Mouse (Mus musculus) embryonic facial prominence, embryonic 13.5 days (tissue): Measurements from ENCODE around the gene Slc29a1. TPM values are rescaled to one million over a fixed set of nuclear protein-coding genes. Genes with fewer than 3 reads are reported as not detected.

Experiments
- ATAC-seq: fragments of 200-750 bp; cut with Nextera tagmentation; 2 replicates; pipeline ENCODE4 v1.8.0; 2017; ENCODE audit warnings: low read depth; ENCODE audit not compliant: insufficient number of reproducible peaks, insufficient read depth, low FRiP score, low TSS enrichment
- H3K27ac ChIP-seq: fragments of 300-500 bp; sonication (generic); 2 replicates; pipeline ENCODE4 v1.5.1; 2015; ENCODE audit warnings: moderate library complexity, mild to moderate bottlenecking, inconsistent platforms
- H3K27me3 ChIP-seq: fragments of 300-500 bp; sonication (generic); 2 replicates; pipeline ENCODE4 v1.6.1; 2015; ENCODE audit warnings: mild to moderate bottlenecking, inconsistent platforms
- H3K36me3 ChIP-seq: fragments of 300-500 bp; sonication (generic); 2 replicates; pipeline ENCODE4 v1.6.1; 2015; ENCODE audit warnings: mild to moderate bottlenecking, inconsistent platforms
- H3K4me1 ChIP-seq: fragments of 300-500 bp; sonication (generic); 2 replicates; pipeline ENCODE4 v1.6.1; 2015; ENCODE audit warnings: inconsistent platforms
- H3K4me2 ChIP-seq: fragments of 300-500 bp; sonication (generic); 2 replicates; pipeline ENCODE4 v1.6.1; 2015; ENCODE audit warnings: moderate library complexity, mild to moderate bottlenecking, inconsistent platforms
- H3K4me3 ChIP-seq: fragments of 300-500 bp; sonication (generic); 2 replicates; pipeline ENCODE4 v1.5.1; 2015; ENCODE audit warnings: mild to moderate bottlenecking, inconsistent platforms
- H3K9ac ChIP-seq: fragments of 300-500 bp; sonication (generic); 2 replicates; pipeline ENCODE4 v1.6.1; 2015; ENCODE audit warnings: mild to moderate bottlenecking, inconsistent platforms
- H3K9me3 ChIP-seq: fragments of 300-500 bp; sonication (generic); 2 replicates; pipeline ENCODE4 v1.6.1; 2016; ENCODE audit warnings: inconsistent platforms
- WGBS: fragments of 180-500 bp; shearing (Covaris S2); methylation state at CpG from one replicate; pipeline ENCODE4 v1.1.7; 2015; ENCODE audit warnings: mixed read lengths; 5-methylcytosine and 5-hydroxymethylcytosine counted together
- polyA plus RNA-seq: library from polyadenylated mRNA; unstranded; fragments of >200 nt; fragmentation: Nextera tagmentation; extraction: Ambion mirVana; gene quantifications from 2 replicates; pipeline ENCODE4 v1.2.1, GENCODE M21; 2015

The Slc29a1 gene
- polyA plus RNA-seq, 1 experiment from 2014 or later, result 69.8 TPM

DNA sequence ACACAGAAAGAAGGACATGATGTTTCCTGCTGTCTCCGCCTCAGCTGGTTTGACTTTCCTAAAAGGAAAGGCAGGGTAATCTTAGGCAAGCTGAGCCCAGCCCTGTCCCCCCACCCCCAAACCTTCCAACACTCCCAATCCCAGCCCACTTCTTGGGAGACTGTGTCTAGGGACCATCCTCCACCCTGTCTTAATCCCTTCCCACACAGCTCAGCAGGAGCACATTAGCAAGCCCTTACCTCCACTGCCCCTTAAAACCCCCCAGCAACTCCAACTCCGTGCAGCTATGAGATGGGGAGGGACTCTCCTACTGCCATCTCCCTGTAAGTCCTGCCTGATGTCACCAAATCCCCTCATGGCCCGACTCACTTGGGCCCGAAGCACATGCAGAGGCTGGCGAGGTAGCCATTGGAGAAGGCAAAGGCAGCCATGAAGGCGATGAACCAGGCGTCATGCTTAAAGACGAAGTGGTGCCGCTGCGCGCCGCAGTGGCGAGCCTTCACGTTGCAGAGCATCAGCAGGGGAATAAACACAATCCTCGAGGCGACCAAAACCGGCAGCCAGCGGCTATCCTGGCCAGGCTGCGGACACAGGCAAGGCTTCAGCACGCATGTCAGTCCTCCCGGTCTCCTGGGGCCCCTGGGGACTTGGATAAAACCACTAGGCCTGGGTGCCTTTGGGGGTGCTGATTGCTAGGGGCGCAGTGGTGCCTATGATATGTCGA, 13.5 kb downstream of the Slc29a1 start:
- Histone ChIP-seq H3K27ac (peak overlapping the region; percentile 82), H3K4me2 (no peak overlapping the region), H3K36me3 (peaks cover 34% of the 10 kb centered on the region), H3K9me3 (peaks cover 4% of the 10 kb centered on the region; the same call in 1 of the 2 replicates), H3K4me1 (peaks cover 30% of the 10 kb centered on the region), H3K27me3 (no peaks in the 10 kb centered on the region), H3K4me3 (no peak overlapping the region), H3K9ac (peak overlapping the region; percentile 61)
- 65% methylated on average over 23 of the region's 23 CpGs for WGBS
- no peak for ATAC-seq

DNA sequence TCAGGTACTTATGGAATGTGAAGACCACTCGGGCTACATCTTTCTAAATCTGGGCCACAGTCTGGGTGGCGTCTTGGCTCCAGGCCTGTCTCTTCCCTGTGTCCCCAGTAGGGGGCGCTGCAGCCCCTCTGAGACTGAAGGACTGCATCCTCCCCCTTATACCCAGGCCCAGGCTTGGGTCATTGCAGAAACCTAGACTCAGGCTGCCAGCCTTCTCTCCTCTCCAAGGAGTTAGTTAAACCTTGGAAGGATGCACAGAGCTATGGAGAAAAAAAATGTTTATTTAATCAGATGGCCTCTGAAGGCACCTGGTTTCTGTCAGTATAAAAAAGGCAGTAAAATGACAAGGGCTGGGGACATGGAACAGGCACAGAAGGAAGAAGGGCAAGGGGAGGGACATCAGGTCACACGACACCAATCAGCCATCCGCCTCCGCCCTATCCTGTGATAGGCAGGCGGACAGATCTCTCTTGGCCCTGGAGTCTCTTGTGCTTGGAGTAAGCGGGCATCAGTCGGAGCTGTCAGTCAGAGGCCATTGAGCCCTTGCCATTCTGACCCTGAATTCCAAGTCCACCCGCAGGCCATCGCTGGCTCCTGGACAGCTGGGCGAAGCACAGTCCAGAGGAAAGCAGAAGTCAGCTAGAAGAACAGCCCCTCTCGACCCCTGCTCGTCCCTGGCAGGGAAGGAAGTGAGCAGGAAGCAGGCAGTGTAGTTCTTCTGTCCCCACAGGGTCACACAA, 14.3 kb downstream of the Slc29a1 start:
- peak; percentile 22; the same call in 1 of the 2 replicates for ATAC-seq
- peaks cover 32% of the 10 kb centered on the region for H3K4me1 ChIP-seq
- H3K9me3 ChIP-seq, result peaks cover 4% of the 10 kb centered on the region; the same call in 1 of the 2 replicates
- H3K9ac ChIP-seq, result peak overlapping the region; percentile 61
- 0 out of 2 replicates have a peak overlapping the region, but pooled peaks have one; percentile 5 for H3K4me2 ChIP-seq
- peaks cover 32% of the 10 kb centered on the region for H3K36me3 ChIP-seq
- H3K27me3 ChIP-seq, result no peaks in the 10 kb centered on the region
- H3K4me3 ChIP-seq, result no peak overlapping the region
- H3K27ac ChIP-seq, result peak overlapping the region; percentile 82
- 20% methylated on average over 14 of the region's 14 CpGs for WGBS

DNA sequence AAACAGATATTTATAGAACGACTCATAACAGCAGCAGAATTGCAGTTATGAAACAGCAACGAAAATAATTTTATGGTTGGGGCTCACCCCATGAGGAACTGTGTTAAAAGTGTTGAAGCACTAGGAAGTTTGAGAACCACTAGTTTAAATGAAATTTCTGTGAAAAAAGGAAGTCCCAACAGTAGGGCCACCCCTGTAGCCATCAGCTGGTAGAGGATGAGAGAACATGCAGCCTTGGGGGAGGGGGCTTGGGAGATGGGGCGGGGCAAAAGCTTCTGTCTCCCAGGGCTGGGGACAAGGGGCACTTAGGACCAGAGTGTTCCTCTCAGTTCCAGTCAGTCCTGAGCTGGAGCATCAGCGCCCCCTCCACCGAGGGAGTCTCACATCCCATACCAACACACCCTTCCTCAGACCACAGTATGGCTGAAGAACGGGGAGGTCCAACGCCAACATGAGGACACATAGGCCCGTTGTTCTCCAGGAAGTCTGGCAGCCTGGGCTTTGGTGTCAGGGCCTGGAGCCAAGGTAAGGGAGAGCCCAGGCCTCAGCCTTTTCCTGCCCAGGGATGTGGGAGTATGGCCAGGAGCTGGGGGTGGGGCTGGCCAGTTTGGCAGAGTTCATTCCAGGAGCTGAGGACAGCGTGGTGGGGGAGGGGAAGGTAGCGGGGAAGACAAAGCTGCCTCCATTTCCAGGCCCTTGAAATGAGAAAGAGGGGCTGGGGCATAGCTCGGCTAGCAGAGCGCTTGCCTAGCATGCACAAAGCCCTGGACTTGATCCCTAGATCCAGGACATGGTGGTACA, 15.1 kb downstream of the Slc29a1 start:
- Histone ChIP-seq H3K4me1 (peaks cover 32% of the 10 kb centered on the region), H3K9me3 (peaks cover 4% of the 10 kb centered on the region; the same call in 1 of the 2 replicates), H3K27me3 (no peaks in the 10 kb centered on the region), H3K9ac (peak overlapping the region; percentile 61), H3K36me3 (peaks cover 25% of the 10 kb centered on the region), H3K27ac (peak overlapping the region; percentile 82), H3K4me2 (peak overlapping the region; percentile 5; the same call in 1 of the 2 replicates), H3K4me3 (no peak overlapping the region)
- ATAC-seq, result peak; percentile 53
- WGBS, result 30% methylated on average over 12 of the region's 12 CpGs

DNA sequence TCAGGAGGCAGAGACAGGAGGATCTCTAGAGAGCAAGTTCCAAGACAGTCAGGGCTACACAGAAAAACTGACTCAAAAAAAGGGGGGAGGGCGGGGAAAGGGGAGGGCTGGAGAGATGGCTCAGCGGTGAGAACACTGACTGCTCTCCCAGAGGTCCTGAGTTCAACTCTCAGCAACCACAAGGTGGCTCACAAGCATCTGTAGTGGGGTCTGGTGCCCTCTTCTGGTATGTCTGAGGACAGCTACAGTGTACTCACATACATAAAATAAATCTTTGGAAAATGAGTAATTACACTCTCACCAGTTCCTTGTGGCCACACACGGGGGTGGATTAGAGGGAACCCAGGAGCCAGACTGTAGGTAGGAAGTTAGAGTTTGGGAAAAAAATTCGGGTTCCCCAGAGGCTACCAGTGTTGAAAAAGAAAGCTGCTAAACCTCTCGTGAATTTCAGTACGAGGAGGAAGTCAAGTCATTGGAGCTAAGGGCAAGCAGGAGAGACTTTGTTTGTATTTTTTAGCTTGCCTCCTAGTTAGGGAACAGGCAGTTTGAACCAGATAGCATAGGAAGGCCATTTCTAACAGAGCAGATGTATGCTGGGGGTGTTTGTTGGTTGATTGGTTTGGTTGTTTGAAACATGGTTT, 16.6 kb downstream of the Slc29a1 start:
- no peak overlapping the region for H3K4me2 ChIP-seq

DNA sequence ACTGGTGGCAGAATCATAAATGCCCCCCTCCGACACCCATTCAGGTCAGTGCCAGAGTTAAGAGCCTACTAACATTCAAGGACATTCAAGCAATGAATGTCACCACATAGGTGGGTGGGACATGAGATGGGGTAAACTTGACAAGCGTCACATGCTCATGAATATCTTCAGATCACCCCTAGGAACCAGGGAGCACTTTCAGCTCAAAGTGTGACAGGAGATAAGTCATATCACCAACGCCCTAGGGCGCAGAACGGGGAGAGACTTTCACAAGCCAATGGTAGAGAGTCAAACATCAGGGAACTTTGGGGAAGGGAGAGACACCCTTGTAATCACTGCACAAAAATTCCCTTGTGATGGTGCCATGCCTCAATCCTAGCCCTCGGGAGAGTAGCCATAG, 17.2 kb downstream of the Slc29a1 start:
- Histone ChIP-seq H3K36me3 (peaks cover 10% of the 10 kb centered on the region), H3K27ac (no peak overlapping the region), H3K9ac (no peak overlapping the region), H3K4me1 (peaks cover 32% of the 10 kb centered on the region), H3K9me3 (peaks cover 4% of the 10 kb centered on the region; the same call in 1 of the 2 replicates), H3K4me3 (no peak overlapping the region), H3K4me2 (no peak overlapping the region), H3K27me3 (no peaks in the 10 kb centered on the region)
- no peak for ATAC-seq
- WGBS, result 89% methylated on average over 6 of the region's 6 CpGs

More for the DNA sequence above, 16.6 kb downstream of the Slc29a1 start:
- no peak overlapping the region for H3K9ac ChIP-seq
- H3K27me3 ChIP-seq, result no peaks in the 10 kb centered on the region
- H3K36me3 ChIP-seq, result peaks cover 15% of the 10 kb centered on the region
- H3K4me1 ChIP-seq, result peaks cover 32% of the 10 kb centered on the region
- H3K4me3 ChIP-seq, result no peak overlapping the region
- ATAC-seq, result no peak
- 68% methylated on average over 6 of the region's 6 CpGs for WGBS
- peaks cover 4% of the 10 kb centered on the region; the same call in 1 of the 2 replicates for H3K9me3 ChIP-seq
- H3K27ac ChIP-seq, result no peak overlapping the region

DNA sequence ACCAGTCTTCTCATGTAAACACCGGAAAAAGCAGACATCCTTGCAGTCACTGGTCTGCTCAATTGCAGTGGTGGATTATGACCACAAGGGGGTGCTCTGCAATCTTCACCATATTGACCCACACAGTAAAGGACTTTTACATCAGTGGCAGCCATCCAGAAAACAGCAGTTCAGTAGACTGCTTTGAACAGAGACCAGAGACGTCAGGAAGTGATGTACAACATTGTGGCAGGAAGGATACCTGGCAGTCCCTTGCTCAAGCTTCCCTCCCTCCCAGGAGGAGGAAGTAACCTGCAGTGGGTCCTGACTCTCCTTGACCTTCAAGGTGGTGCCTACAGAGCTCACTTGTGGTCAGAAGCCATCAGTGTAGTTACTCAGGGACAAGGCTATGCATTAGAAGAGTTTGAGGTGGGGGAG, 17.8 kb downstream of the Slc29a1 start:
- no peak overlapping the region for H3K4me2 ChIP-seq
- WGBS, result 6% methylated on average over 2 of the region's 2 CpGs
- no peak overlapping the region for H3K9ac ChIP-seq
- H3K27me3 ChIP-seq, result no peaks in the 10 kb centered on the region
- peaks cover 3% of the 10 kb centered on the region; the same call in 1 of the 2 replicates for H3K9me3 ChIP-seq
- peaks cover 32% of the 10 kb centered on the region for H3K4me1 ChIP-seq
- 0 out of 2 replicates have a peak overlapping the region, but pooled peaks have one; percentile 3 for H3K27ac ChIP-seq
- no peak overlapping the region for H3K4me3 ChIP-seq
- ATAC-seq, result no peak
- peaks cover 3% of the 10 kb centered on the region for H3K36me3 ChIP-seq

DNA sequence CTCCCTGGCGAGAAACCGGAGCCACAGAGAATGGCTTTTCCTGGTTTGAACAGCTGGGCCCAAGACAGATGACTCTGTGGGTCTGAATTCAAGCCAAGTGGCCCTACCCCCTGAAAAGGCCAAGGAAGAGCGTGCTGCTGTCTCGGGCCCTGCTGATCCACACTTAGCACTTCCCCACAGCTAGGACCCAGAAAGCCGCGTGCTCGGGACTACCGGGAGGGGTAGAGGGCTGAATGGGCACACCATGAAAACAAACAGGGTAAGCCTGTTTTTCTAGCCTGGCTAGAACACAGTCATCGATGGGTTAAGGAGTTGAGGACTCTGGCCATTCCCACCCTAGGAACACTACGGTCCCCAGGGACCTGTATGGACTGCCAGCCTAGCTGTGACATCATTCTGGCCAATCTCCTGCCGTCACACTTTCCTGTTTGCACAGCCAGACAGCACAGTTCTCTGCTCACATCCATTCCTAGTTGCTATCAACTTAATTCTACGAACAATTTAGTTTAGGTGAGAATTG, 18.4 kb downstream of the Slc29a1 start:
- Histone ChIP-seq H3K4me1 (peaks cover 30% of the 10 kb centered on the region), H3K4me3 (no peak overlapping the region), H3K9ac (no peak overlapping the region), H3K4me2 (no peak overlapping the region), H3K36me3 (no peaks in the 10 kb centered on the region), H3K27ac (peak overlapping the region; percentile 3; the same call in 1 of the 2 replicates), H3K9me3 (no peaks in the 10 kb centered on the region), H3K27me3 (no peaks in the 10 kb centered on the region)
- 41% methylated on average over 12 of the region's 12 CpGs for WGBS
- no peak for ATAC-seq

DNA sequence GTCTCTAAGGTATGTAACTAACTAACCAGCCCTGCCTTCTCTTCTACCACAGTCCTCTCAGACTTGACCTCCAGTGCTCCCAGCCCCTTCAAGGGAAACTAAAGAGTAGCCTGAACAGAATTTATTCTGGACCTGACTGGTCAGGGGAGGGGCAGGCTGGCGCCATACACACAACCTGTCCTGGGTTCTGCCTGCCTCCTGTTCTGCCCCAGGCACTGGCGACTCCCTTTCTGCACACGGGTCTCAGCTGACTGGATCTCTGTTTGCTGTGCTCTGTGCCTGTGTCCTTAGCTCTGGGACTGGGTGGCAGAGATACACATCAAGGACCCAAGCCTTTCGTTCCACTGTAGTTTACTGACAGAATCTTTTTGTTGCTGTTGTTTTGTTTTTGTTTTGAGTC, 19.9 kb downstream of the Slc29a1 start:
- Histone ChIP-seq H3K4me1 (peaks cover 19% of the 10 kb centered on the region), H3K9me3 (no peaks in the 10 kb centered on the region), H3K27ac (no peak overlapping the region), H3K36me3 (no peaks in the 10 kb centered on the region), H3K27me3 (no peaks in the 10 kb centered on the region), H3K9ac (no peak overlapping the region), H3K4me2 (no peak overlapping the region), H3K4me3 (no peak overlapping the region)
- ATAC-seq, result no peak
- 68% methylated on average over 4 of the region's 4 CpGs for WGBS

DNA sequence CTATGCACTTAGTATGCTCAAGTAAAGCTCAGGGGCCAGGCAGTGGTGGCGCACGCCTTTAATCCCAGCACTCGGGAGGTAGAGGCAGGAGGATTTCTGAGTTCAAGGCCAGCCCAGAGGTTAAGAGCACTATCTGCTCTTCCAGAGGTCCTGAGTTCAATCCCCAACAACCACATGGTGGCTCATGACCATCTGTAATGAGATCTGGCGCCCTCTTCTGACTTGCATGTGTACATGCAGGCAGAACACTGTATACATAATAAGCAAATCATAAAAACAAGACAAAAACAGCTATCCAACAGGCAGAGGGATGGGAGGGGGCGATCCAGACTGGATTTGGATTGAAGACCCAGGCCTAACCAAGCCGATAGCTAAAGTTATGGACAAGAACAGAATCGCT, 20.6 kb downstream of the Slc29a1 start:
- Histone ChIP-seq H3K9me3 (no peaks in the 10 kb centered on the region), H3K9ac (no peak overlapping the region), H3K4me1 (peaks cover 19% of the 10 kb centered on the region), H3K4me3 (no peak overlapping the region), H3K27ac (peak overlapping the region; percentile 62), H3K4me2 (no peak overlapping the region), H3K27me3 (no peaks in the 10 kb centered on the region), H3K36me3 (no peaks in the 10 kb centered on the region)
- no peak for ATAC-seq
- 74% methylated on average over 7 of the region's 7 CpGs for WGBS

DNA sequence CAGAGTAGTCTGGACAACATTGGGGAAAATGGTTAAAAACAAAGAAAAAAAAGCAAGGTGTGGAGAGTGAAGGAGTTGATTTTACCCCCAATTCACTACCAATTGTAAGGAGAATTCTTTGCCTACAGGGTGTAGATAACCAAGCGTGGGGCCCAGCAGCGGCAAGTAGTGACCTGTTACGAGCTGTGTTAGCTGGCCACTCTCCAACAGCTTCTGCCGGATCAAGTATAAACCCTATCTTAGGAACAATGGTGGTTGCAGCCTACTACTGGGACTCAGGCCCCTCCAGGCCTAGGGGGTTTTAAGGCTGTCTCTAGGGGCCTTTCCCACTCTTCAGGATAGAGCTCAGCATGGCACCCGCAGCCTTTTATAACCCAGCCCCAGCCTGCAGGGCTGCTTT, 21.2 kb downstream of the Slc29a1 start:
- peak overlapping the region; percentile 62 for H3K27ac ChIP-seq
- no peaks in the 10 kb centered on the region for H3K9me3 ChIP-seq
- no peak overlapping the region for H3K9ac ChIP-seq
- no peak overlapping the region for H3K4me2 ChIP-seq
- H3K36me3 ChIP-seq, result no peaks in the 10 kb centered on the region
- H3K4me3 ChIP-seq, result no peak overlapping the region
- H3K27me3 ChIP-seq, result no peaks in the 10 kb centered on the region
- no peak for ATAC-seq
- WGBS, result 54% methylated on average over 5 of the region's 5 CpGs
- H3K4me1 ChIP-seq, result peaks cover 19% of the 10 kb centered on the region
